Mouse (Mus musculus): ENCODE measurements around the gene Dcdc2a.

- TF ChIP-seq GATA1 (IDR thresholded peaks at IDR 0.05; ENCODE audit: low read length) = no peak
- TF ChIP-seq TAL1 (IDR thresholded peaks at IDR 0.05; ENCODE audit: low read length) = no peak
Observed at GRCm38 (mm10) chr13:25127806-25128205, 72.0 kb downstream of the Dcdc2a start.

All from erythroblast, embryonic 14.5 days (primary cell).